Mouse (Mus musculus) cerebellum, adult 8-10 months (tissue): ENCODE measurements around the gene Anks1b.

Experiments used
- DNase-seq: peaks from one replicate; pipeline ENCODE4 v3.0.0; 2022

Gene Anks1b

GRCm38 (mm10) chr10:89975431-89975841 lies 102.1 kb downstream of the Anks1b start:
- peak; percentile 29 for DNase-seq

DNA sequence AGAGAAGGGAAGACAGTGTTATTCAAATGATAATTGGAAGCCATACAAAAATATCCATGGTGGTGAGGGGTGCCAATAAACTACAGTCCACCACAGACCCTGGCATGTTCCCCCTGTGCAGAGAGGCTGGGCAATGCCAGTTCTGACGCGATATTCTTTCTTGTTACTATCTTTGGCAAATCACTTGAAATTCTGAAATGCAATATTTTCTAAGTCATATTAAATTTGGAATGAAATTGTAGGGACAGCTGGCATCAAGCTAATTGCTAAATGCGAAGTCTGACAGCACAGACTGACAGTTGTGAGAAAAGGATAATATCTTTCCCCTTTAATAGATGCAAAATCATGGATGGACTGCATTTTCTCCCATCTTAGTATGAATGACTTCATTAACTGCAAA lies 103.3 kb downstream of the Anks1b start:
- no peak for DNase-seq

- no peak for DNase-seq
These were observed 120.9 kb downstream of the Anks1b start for GRCm38 (mm10) chr10:89994171-89994570.

DNA sequence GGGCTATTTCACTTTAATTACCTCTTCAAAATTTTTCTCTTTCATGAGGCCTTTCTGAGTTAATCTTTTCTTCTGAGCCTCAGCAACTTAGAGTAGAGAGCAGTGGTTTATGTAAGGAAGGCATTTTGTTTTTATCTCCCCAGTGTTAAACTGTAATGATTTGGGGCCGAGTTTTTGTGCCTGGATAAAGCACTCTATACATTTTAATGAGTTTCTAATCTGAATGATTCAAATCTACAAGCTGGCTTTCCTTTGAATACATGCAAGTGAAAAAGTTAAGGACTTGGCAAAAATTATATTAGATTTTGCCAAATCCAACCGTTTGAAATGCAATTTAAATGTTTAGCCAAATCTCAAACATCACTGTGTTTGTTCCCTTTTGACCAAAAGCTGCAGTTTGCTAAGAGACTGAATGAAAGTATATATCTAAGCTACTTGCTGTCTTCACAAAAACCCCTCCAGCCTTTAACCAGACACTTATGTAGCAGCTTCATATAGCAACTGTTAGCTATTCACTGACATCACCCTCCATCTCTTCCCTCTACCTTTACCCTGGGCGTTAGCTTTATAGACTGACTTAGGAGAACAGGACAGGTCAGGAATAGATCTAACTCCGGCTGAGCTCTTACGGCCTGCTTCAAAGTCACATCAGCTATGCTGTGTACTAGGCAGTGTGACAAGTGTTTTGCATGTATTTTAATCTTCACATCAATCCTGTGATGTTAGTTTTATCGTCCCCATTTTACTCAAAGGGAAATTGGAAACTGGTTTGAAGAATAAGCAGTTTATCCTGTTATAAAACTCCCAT lies 122.5 kb downstream of the Anks1b start:
- DNase-seq, result no peak

DNA sequence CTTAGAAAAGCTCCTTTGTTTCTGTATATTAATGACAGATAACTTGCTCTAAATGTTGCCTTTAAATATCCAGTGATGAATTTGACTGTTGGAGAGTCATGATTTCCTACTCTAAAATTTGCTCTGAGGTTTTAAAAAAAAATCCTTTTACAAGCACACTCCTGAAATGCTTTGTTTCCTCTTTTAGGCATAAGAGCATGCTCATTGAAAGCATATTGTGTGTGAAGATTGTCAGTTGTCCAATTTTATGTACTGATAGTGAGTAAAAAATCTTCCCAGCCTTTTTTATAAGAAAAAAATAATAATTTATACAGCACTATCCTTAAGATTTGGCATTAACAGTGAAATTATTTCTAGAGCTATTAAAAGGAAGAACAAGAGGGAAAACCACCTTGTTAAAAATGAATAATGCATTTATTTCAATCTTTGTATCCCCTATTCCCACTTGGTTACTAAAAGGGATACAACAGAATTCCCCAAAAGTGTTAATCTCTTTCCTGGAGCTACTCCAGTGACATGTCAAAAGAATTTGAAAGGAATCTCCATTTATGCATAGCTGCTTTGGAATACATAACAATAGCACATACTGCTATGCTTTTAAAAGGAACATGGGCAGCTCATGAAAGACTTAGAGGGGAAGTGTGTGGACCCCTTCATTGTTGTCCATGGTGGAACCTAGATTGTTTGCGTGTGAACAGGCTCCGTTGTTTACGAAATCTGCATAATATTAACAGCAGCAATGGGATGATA lies 130.8 kb downstream of the Anks1b start:
- no peak for DNase-seq

- no peak for DNase-seq
These were observed 131.6 kb downstream of the Anks1b start for GRCm38 (mm10) chr10:90004882-90005281.

GRCm38 (mm10) chr10:90033037-90033436 lies 159.7 kb downstream of the Anks1b start:
- no peak for DNase-seq

- DNase-seq, result peak; percentile 50
These were observed 170.0 kb downstream of the Anks1b start for GRCm38 (mm10) chr10:90043287-90043686.

- peak; percentile 68 for DNase-seq
These were observed 170.5 kb downstream of the Anks1b start for GRCm38 (mm10) chr10:90043773-90044172.

GRCm38 (mm10) chr10:90044229-90044628 lies 170.9 kb downstream of the Anks1b start:
- DNase-seq, result no peak

DNA sequence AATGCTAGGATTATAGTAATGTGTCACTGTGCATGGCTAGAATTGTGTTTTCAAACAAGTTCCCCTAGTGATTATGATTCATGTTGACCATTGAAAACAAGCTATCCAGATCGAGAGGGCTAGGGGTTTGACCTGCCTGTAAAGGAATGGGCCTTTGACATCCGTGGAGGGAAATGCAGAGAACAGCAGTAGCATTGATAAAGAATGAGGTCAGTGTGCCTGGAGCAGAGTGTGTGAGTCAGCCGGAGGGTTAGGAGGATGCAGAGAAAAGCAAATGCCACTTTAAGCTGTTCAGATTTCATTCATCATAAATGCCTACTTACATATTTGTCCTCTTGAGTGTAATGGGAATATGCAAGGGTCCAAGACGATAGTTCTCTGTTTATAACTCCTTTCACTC lies 195.3 kb downstream of the Anks1b start:
- no peak for DNase-seq

- DNase-seq, result no peak
These were observed 204.6 kb downstream of the Anks1b start for GRCm38 (mm10) chr10:90077930-90078329.

DNA sequence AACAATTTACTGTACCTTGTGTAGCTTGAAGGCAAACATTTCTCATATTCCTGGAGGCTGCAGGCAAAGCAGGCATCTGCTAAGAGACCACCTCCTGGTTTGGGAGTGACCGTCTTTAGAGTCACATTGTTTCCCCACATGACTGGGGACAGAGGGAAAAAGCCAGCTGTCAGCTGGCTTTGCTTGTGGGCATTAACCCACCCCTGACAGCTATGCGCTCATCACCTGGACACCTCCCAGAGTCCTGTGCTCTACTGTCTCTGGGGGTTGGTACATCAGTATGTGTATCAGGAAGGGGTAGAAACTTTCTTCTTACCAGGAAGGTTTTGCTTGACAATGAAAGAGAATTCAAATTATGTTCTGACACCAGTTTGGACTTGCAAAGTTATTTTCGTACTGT lies 207.8 kb downstream of the Anks1b start:
- peak; percentile 28 for DNase-seq

DNA sequence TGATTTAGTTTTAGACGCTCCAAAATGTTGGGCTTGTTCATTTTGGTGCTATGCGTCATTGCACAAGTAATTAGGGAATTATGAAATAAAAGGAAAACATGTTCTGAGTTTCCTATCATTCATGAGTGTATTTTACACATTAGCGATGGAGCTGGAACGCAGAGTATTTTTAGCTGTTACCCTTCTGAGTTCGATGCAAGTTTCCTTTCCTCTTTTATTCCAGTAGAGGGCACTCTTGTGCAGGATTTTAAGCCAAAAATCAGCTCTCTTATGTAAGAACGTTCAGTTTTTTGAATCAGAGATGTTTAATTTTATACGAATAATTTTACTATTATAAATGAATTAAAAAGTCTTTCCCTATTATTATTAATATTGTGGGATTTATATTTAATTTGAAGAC lies 208.3 kb downstream of the Anks1b start:
- peak; percentile 38 for DNase-seq

DNA sequence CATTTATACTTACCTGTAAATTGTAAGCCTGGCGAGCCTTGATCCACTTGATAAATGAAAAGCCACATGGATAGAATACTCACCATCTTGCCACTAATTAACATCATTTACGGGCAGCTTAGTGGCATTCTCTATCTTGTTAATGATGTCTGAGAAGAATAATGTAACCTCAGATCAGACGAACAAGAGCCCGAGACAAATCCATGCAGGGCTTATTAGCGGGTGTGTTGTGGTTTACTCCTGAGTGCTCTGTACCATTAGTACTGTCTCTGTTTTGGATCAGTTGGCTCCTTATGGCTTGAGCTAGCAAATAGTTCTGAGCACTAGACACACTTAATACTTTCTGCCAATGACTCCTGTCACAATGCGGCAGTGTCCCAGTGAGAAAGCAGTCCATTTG lies 220.6 kb downstream of the Anks1b start:
- no peak for DNase-seq

DNA sequence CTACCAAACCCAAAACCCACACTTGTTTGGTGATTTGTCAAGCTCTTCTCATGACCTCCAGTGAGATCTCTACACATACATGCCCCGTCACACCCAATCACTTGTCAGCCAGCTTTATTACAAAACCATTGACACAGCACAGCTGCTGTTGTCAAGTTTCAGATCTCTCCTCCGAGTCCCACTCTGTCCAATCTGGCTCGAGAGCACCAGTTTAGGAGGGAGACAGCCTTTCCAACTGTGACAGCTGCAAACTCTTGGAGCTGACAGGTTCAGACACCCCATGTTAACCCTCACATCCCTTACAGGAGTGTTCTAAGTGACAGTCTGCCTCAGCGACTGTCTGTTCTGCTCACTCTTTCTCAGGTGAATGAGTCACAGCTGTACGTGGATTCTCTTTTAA lies 239.4 kb downstream of the Anks1b start:
- DNase-seq, result no peak

GRCm38 (mm10) chr10:90116867-90117266 lies 243.6 kb downstream of the Anks1b start:
- DNase-seq, result no peak

- peak; percentile 16 for DNase-seq
These were observed 244.5 kb downstream of the Anks1b start for GRCm38 (mm10) chr10:90117836-90118235.

DNA sequence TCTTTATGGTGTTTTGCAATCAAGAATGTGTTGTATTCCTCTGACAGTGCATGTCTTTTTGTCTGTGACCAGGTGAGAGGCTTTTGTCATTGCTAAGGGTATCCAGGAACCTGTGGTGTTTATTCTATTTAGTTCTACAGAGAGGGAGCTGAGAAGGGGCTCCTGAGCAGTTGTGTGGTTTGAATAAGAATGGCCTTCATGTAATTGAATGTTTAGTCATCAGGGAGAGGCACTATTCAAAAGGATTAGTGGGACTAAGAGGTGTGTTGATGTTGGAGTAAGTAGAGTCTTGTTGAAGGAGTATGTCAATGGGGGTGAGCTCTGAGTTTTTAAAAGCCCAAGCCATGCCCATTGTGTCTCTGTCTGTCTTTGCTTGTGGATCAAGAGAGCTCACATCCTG lies 264.2 kb downstream of the Anks1b start:
- DNase-seq, result no peak

DNA sequence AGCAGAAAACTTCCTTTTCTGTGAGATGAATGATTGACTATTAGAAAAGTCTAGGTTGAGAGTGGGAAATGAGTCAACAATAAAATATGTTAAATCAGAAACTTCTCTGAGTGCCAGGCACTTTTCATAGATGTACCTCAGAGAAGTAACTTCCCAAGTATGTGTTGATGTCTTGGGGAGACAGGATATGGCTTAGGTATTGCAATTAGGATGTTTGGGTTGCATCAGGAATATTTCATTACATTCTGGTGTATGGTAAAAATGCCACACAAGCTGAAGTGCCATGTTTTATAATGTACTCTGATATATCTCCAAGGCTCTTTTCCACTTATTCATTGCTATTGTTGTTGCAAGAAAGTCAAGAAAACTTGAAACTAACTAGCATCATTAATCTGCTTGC lies 267.6 kb downstream of the Anks1b start:
- DNase-seq, result no peak

- DNase-seq, result no peak
These were observed 271.1 kb downstream of the Anks1b start for GRCm38 (mm10) chr10:90144444-90144843.

DNA sequence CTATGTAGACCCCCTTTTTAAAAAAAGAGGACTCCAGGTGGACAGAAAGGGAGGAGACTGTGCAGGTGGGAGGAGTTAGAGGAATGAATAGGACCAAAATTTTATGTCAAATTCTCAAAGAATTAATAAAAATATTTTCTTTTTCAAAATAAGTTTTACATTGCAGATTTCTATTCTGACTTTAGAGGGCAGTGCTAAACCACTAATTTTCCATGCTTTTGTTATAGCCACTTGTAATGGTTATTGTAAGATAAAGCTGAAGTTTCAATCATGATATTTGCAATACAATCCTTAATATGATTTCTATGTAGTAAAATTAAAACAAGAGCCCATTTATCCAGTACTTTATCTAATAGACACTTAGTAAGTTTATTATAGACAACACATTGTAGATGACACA lies 278.2 kb downstream of the Anks1b start:
- no peak for DNase-seq

- DNase-seq, result peak; percentile 24
These were observed 296.8 kb downstream of the Anks1b start for GRCm38 (mm10) chr10:90169941-90170580.

DNA sequence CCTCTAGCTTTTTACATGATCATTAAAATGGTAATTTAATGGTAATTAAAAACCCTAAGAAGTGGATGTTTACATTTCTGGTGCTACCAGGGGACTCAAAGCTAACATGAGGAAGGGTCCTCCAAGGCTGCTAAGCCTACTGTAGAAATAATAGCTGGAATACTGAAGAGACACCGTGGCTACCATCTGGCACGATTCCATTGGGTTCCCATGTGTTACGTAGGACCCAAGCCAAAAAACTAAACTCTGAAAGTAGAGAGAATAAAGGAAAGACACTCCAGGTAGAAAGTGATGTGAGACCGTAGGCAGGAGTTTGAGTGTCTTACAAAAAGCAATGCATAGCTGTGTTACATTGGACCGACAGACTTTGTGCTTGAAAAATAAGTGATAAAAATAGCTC lies 317.1 kb downstream of the Anks1b start:
- DNase-seq, result peak; percentile 33
